Mouse (Mus musculus) adrenal gland (tissue): Measurements from ENCODE around the gene Aagab.

Source experiments
- intact Hi-C: fragments of 180-260 bp; cut with DNase I; formaldehyde crosslinking; loops from one replicate; pipeline ENCODE4 v1.15.1; 2025
- long read RNA-seq, 2 experiments: library from polyadenylated mRNA; unstranded; transcript quantifications; one replicate each; pipeline ENCODE4 v2.0.0; 2020; ENCODE audit warnings: borderline replicate concordance in 1 of 2; ENCODE audit not compliant: insufficient replicate concordance in 1 of 2

The Aagab gene
- long read RNA-seq, experiment 1, full-length matches to known transcripts, result 22 of 39 reads
- long read RNA-seq, experiment 1, partial matches to known transcripts, result 3 of 39 reads
- long read RNA-seq, experiment 1, other reads (novel, unspliced or antisense), result 14 of 39 reads
- long read RNA-seq, experiment 2, full-length matches to known transcripts, result 32 of 61 reads
- long read RNA-seq, experiment 2, partial matches to known transcripts, result 4 of 61 reads
- long read RNA-seq, experiment 2, other reads (novel, unspliced or antisense), result 25 of 61 reads

- intact Hi-C loops, result loop anchor here (10.0 kb wide), 1 partner anchor 467 kb away; no protein-coding TSS in a partner anchor
These were observed at the start of gene Aagab, which contains the start of gene Iqch for GRCm38 (mm10) chr9:63602043-63602939. Aagab (plus strand) TSS chr9:63602660. Iqch (minus strand) TSS chr9:63602493.

- intact Hi-C loops, result no loop called here
These were observed 48.8 kb upstream of the Aagab start for GRCm38 (mm10) chr9:63553628-63554027.

- intact Hi-C loops, result no loop called here
These were observed 46.9 kb upstream of the Aagab start for GRCm38 (mm10) chr9:63555460-63555990.

- intact Hi-C loops, result no loop called here
These were observed 46.1 kb upstream of the Aagab start for GRCm38 (mm10) chr9:63556316-63556715.

GRCm38 (mm10) chr9:63556933-63557332 lies 45.5 kb upstream of the Aagab start:
- intact Hi-C loops, result no loop called here

- intact Hi-C loops, result no loop called here
These were observed 40.5 kb upstream of the Aagab start for GRCm38 (mm10) chr9:63561931-63562330.

- intact Hi-C loops, result no loop called here
These were observed 39.0 kb upstream of the Aagab start for GRCm38 (mm10) chr9:63563436-63563835.

- intact Hi-C loops, result no loop called here
These were observed 34.1 kb upstream of the Aagab start for GRCm38 (mm10) chr9:63568314-63568713.

GRCm38 (mm10) chr9:63568808-63569207 lies 33.7 kb upstream of the Aagab start:
- intact Hi-C loops, result no loop called here

- intact Hi-C loops, result loop anchor here (10.0 kb wide), 1 partner anchor 273 kb away; no protein-coding TSS in a partner anchor
These were observed 30.6 kb upstream of the Aagab start for GRCm38 (mm10) chr9:63571895-63572294.

- intact Hi-C loops, result loop anchor here (10.0 kb wide), 1 partner anchor 272 kb away; no protein-coding TSS in a partner anchor
These were observed 29.6 kb upstream of the Aagab start for GRCm38 (mm10) chr9:63572874-63573273.

GRCm38 (mm10) chr9:63577469-63577868 lies 25.0 kb upstream of the Aagab start:
- intact Hi-C loops, result loop anchor here (10.0 kb wide), 1 partner anchor 267 kb away; no protein-coding TSS in a partner anchor

- intact Hi-C loops, result loop anchor here (10.0 kb wide), 1 partner anchor 265 kb away; no protein-coding TSS in a partner anchor
These were observed 22.8 kb upstream of the Aagab start for GRCm38 (mm10) chr9:63579644-63580043.

GRCm38 (mm10) chr9:63580046-63580445 lies 22.4 kb upstream of the Aagab start:
- intact Hi-C loops, result no loop called here

GRCm38 (mm10) chr9:63581778-63582177 lies 20.7 kb upstream of the Aagab start:
- intact Hi-C loops, result no loop called here

GRCm38 (mm10) chr9:63585251-63585650 lies 17.2 kb upstream of the Aagab start:
- intact Hi-C loops, result no loop called here

GRCm38 (mm10) chr9:63589209-63589608 lies 13.3 kb upstream of the Aagab start:
- intact Hi-C loops, result no loop called here

GRCm38 (mm10) chr9:63590592-63590991 lies 11.9 kb upstream of the Aagab start:
- intact Hi-C loops, result no loop called here

- intact Hi-C loops, result no loop called here
These were observed 10.7 kb upstream of the Aagab start for GRCm38 (mm10) chr9:63591661-63592256.

GRCm38 (mm10) chr9:63595032-63595431 lies 7.4 kb upstream of the Aagab start:
- intact Hi-C loops, result no loop called here

GRCm38 (mm10) chr9:63595652-63596051 lies 6.8 kb upstream of the Aagab start:
- intact Hi-C loops, result no loop called here
